Mouse (Mus musculus) C2C12 (cell line): ENCODE measurements around the gene Vps9d1.

Experiments used
- CEBPB ChIP-seq: IDR thresholded peaks from one replicate; pipeline ENCODE4 v1.6.1; 2011; ENCODE audit warnings: low read depth, mild to moderate bottlenecking, control low read depth, moderate library complexity
- CTCF ChIP-seq: IDR thresholded peaks from one replicate; pipeline ENCODE4 v1.5.1; 2011; ENCODE audit not compliant: control insufficient read depth, insufficient read depth, insufficient read length
- FOSL1 ChIP-seq: IDR thresholded peaks from one replicate; pipeline ENCODE4 v1.8.0; 2011; ENCODE audit warnings: mild to moderate bottlenecking, low read length; ENCODE audit not compliant: poor library complexity, insufficient read depth, severe bottlenecking
- MAX ChIP-seq: IDR thresholded peaks from one replicate; pipeline ENCODE4 v1.6.1; 2011; ENCODE audit warnings: mild to moderate bottlenecking, control low read depth
- MYOD1 ChIP-seq: IDR thresholded peaks from one replicate; pipeline ENCODE4 v1.6.1; 2011; ENCODE audit warnings: low read depth; ENCODE audit not compliant: control insufficient read depth, insufficient read length
- MYOG ChIP-seq: IDR thresholded peaks from one replicate; pipeline ENCODE4 v1.6.1; 2011; ENCODE audit not compliant: control insufficient read depth, insufficient read length; ENCODE audit errors: extremely low read depth
- USF1 ChIP-seq: IDR thresholded peaks from one replicate; pipeline ENCODE4 v1.6.1; 2011; ENCODE audit warnings: low read depth, mild to moderate bottlenecking, control low read depth, moderate library complexity

GRCm38 (mm10) chr8:123267926-123268656, 13.9 kb upstream of the Vps9d1 start:
- TF ChIP-seq CTCF (no peak), MAX (no peak), MYOD1 (no peak), MYOG (no peak), USF1 (no peak), CEBPB (no peak), FOSL1 (no peak)
